Mouse (Mus musculus) liver, adult 2 months (tissue): Measurements from ENCODE around the gene Zfp704. TPM values are rescaled to one million over a fixed set of nuclear protein-coding genes. Genes with fewer than 3 reads are reported as not detected.
A peak's percentile ranks its signal among the peaks of the same experiment; 100 is the strongest.

ENCODE experiments used
- DNase-seq: peaks from one replicate; pipeline ENCODE4 v3.0.0-alpha.2; 2011; ENCODE audit warnings: low read depth, low spot score; ENCODE audit errors: extremely low read depth
- H3K27ac ChIP-seq: fragments of 200-500 bp; replicated peaks from 2 replicates; pipeline ENCODE4 v1.5.1; 2012; ENCODE audit warnings: low read depth, mild to moderate bottlenecking, control low read depth, inconsistent platforms, low read length; ENCODE audit not compliant: insufficient read depth
- H3K27me3 ChIP-seq: fragments of 200-500 bp; 2 replicates; pipeline ENCODE4 v1.6.1; 2012; ENCODE audit warnings: mild to moderate bottlenecking, moderate library complexity, low read length, inconsistent platforms; ENCODE audit not compliant: control insufficient read depth, insufficient read depth
- H3K36me3 ChIP-seq: fragments of 200-500 bp; 2 replicates; pipeline ENCODE4 v1.6.1; 2012; ENCODE audit warnings: low read length, inconsistent platforms; ENCODE audit not compliant: control insufficient read depth, insufficient read depth
- H3K4me1 ChIP-seq: fragments of 200-500 bp; 2 replicates; pipeline ENCODE4 v1.6.1; 2011; ENCODE audit warnings: low read length; ENCODE audit not compliant: control insufficient read depth, insufficient read depth
- H3K4me3 ChIP-seq: fragments of 200-500 bp; 2 replicates; pipeline ENCODE4 v1.5.1; 2011; ENCODE audit warnings: low read depth, mild to moderate bottlenecking, control low read depth, low read length, moderate library complexity; ENCODE audit not compliant: insufficient read depth
- H3K79me2 ChIP-seq: fragments of 200-500 bp; 2 replicates; pipeline ENCODE4 v1.6.1; 2012; ENCODE audit warnings: inconsistent platforms, mild to moderate bottlenecking, low read length, moderate library complexity; ENCODE audit not compliant: control insufficient read depth, insufficient read depth
- H3K9ac ChIP-seq: fragments of 200-500 bp; 2 replicates; pipeline ENCODE4 v1.6.1; 2012; ENCODE audit warnings: low read depth, mild to moderate bottlenecking, control low read depth, inconsistent platforms, low read length
- CTCF ChIP-seq: fragments of 200-500 bp; IDR thresholded peaks from 2 replicates; pipeline ENCODE4 v1.5.1; 2011; ENCODE audit warnings: low read depth, low read length, control low read depth
- POLR2A ChIP-seq: fragments of 200-500 bp; IDR thresholded peaks from 2 replicates; pipeline ENCODE4 v1.6.1; 2011; ENCODE audit warnings: low read length, control low read depth; ENCODE audit not compliant: insufficient read depth; ENCODE audit errors: extremely low read depth
- WGBS: fragments of 180-500 bp; shearing (Covaris S2); methylation state at CpG from one replicate; pipeline ENCODE4 v1.1.7; 2018; 5-methylcytosine and 5-hydroxymethylcytosine counted together
- polyA plus RNA-seq: library from polyadenylated mRNA; depleted of rRNA; stranded (reverse); fragments of >200 nt; gene quantifications from 2 replicates; pipeline ENCODE4 v1.2.3, GENCODE M21; 2012
- total RNA-seq: library from RNA; depleted of rRNA; stranded (reverse); fragments of >200 nt; gene quantifications from 2 replicates; pipeline ENCODE4 v1.2.3, GENCODE M21; 2014

The Zfp704 gene
- total and polyA plus RNA-seq, 2 experiments: 1.3 to 3.2 TPM

- WGBS: 59% methylated on average over 5 of the region's 5 CpGs
- TF ChIP-seq CTCF (no peak), POLR2A (no peak)
- H3K4me3 ChIP-seq: no peak overlapping the region
- H3K27ac ChIP-seq: no peak overlapping the region
- H3K27me3 ChIP-seq: no peaks in the 10 kb centered on the region
- no peaks in the 10 kb centered on the region for H3K36me3 ChIP-seq
- H3K79me2 ChIP-seq: no peaks in the 10 kb centered on the region
- DNase-seq: peak; percentile 39
- no peak overlapping the region for H3K9ac ChIP-seq
- no peaks in the 10 kb centered on the region for H3K4me1 ChIP-seq
Observed at GRCm38 (mm10) chr3:9475501-9475900, 134.4 kb downstream of the Zfp704 start.

GRCm38 (mm10) chr3:9474331-9474730 is 135.6 kb downstream of the Zfp704 start:
- Histone ChIP-seq H3K27ac (no peak overlapping the region), H3K4me3 (no peak overlapping the region), H3K27me3 (no peaks in the 10 kb centered on the region), H3K9ac (no peak overlapping the region), H3K4me1 (no peaks in the 10 kb centered on the region), H3K79me2 (no peaks in the 10 kb centered on the region), H3K36me3 (no peaks in the 10 kb centered on the region)
- no peak for DNase-seq
- no peak for TF ChIP-seq POLR2A
- 92% methylated on average over 6 of the region's 6 CpGs for WGBS

GRCm38 (mm10) chr3:9466287-9466686 is 143.6 kb downstream of the Zfp704 start:
- DNase-seq: peak; percentile 22
- WGBS: 44% methylated on average over 3 of the region's 3 CpGs
- TF ChIP-seq CTCF: peak; percentile 65
- no peak for TF ChIP-seq POLR2A
- Histone ChIP-seq H3K27me3 (no peaks in the 10 kb centered on the region), H3K4me3 (no peak overlapping the region), H3K79me2 (no peaks in the 10 kb centered on the region), H3K9ac (no peak overlapping the region), H3K4me1 (0 out of 2 replicates have a peak, but pooled peaks cover 3% of the 10 kb centered on the region), H3K36me3 (no peaks in the 10 kb centered on the region), H3K27ac (no peak overlapping the region)

GRCm38 (mm10) chr3:9465731-9466130 is 144.2 kb downstream of the Zfp704 start:
- no peak for TF ChIP-seq CTCF
- TF ChIP-seq POLR2A: no peak
- no peak for DNase-seq
- 0 out of 2 replicates have a peak, but pooled peaks cover 3% of the 10 kb centered on the region for H3K4me1 ChIP-seq
- no peaks in the 10 kb centered on the region for H3K36me3 ChIP-seq
- H3K27ac ChIP-seq: no peak overlapping the region
- no peak overlapping the region for H3K9ac ChIP-seq
- H3K79me2 ChIP-seq: no peaks in the 10 kb centered on the region
- no peak overlapping the region for H3K4me3 ChIP-seq
- no peaks in the 10 kb centered on the region for H3K27me3 ChIP-seq
- 81% methylated on average over 4 of the region's 4 CpGs for WGBS

- Histone ChIP-seq H3K4me3 (no peak overlapping the region), H3K4me1 (0 out of 2 replicates have a peak, but pooled peaks cover 3% of the 10 kb centered on the region), H3K36me3 (no peaks in the 10 kb centered on the region), H3K79me2 (no peaks in the 10 kb centered on the region), H3K27ac (no peak overlapping the region), H3K27me3 (no peaks in the 10 kb centered on the region), H3K9ac (no peak overlapping the region)
- TF ChIP-seq CTCF: no peak
- peak; percentile 62 for DNase-seq
- WGBS: 37% methylated on average over 5 of the region's 5 CpGs
Observed at GRCm38 (mm10) chr3:9461660-9462059, 148.2 kb downstream of the Zfp704 start.

- Histone ChIP-seq H3K9ac (no peak overlapping the region), H3K27ac (no peak overlapping the region), H3K4me3 (no peak overlapping the region), H3K79me2 (no peaks in the 10 kb centered on the region), H3K36me3 (no peaks in the 10 kb centered on the region), H3K27me3 (no peaks in the 10 kb centered on the region), H3K4me1 (0 out of 2 replicates have a peak, but pooled peaks cover 3% of the 10 kb centered on the region)
- WGBS: 87% methylated on average over 6 of the region's 6 CpGs
- no peak for TF ChIP-seq CTCF
- no peak for TF ChIP-seq POLR2A
- DNase-seq: no peak
Observed at GRCm38 (mm10) chr3:9460284-9460683, 149.6 kb downstream of the Zfp704 start.
